Mouse (Mus musculus) liver, embryonic 14.5 days (tissue): ENCODE data around the gene Serpinf2. TPM values are rescaled to one million over a fixed set of nuclear protein-coding genes. Genes with fewer than 3 reads are reported as not detected.

Source experiments
- ATAC-seq: fragments of 200-750 bp; cut with Nextera tagmentation; 2 replicates; pipeline ENCODE4 v1.8.0; 2017; ENCODE audit warnings: moderate number of reproducible peaks, mild to moderate bottlenecking, moderate library complexity; ENCODE audit not compliant: insufficient read depth
- DNase-seq, 3 experiments: peaks; one replicate each; pipeline ENCODE4 v3.0.0-alpha.2; 2012 to 2013; ENCODE audit warnings: low read depth in 3 of 3, low spot score in 3 of 3
- H3K27ac ChIP-seq: fragments of 300-500 bp; sonication (generic); 2 replicates; pipeline ENCODE4 v1.5.1; 2014; ENCODE audit warnings: moderate library complexity, mild to moderate bottlenecking, control low read depth, inconsistent platforms
- H3K27me3 ChIP-seq: fragments of 300-500 bp; sonication (generic); 2 replicates; pipeline ENCODE4 v1.6.1; 2014; ENCODE audit warnings: mild to moderate bottlenecking, low read length, moderate library complexity; ENCODE audit not compliant: control insufficient read depth, insufficient read depth
- H3K36me3 ChIP-seq: fragments of 300-500 bp; sonication (generic); replicated peaks from 2 replicates; pipeline ENCODE4 v1.6.1; 2014; ENCODE audit warnings: low read depth; ENCODE audit not compliant: control insufficient read depth, insufficient read depth
- H3K4me1 ChIP-seq, 2 experiments: fragments of 200-500 bp in 1 of 2; fragments of 300-500 bp in 1 of 2; sonication (generic) in 1 of 2; replicated peaks; 2 replicates each; pipeline ENCODE4 v1.6.1; 2012 to 2014; ENCODE audit warnings: antibody characterized with exemption in 1 of 2, inconsistent platforms in 1 of 2, low read length in 1 of 2; ENCODE audit not compliant: control insufficient read depth in 2 of 2, insufficient read depth in 2 of 2
- H3K4me2 ChIP-seq: fragments of 300-500 bp; sonication (generic); 2 replicates; pipeline ENCODE4 v1.6.1; 2014; ENCODE audit warnings: low read depth, mild to moderate bottlenecking, control low read depth, moderate library complexity
- H3K4me3 ChIP-seq, 2 experiments: fragments of 200-500 bp in 1 of 2; fragments of 300-500 bp in 1 of 2; sonication (generic) in 1 of 2; 2 replicates each; pipeline ENCODE4 v1.5.1; 2012 to 2014; ENCODE audit warnings: low read depth in 2 of 2, low read length in 2 of 2, mild to moderate bottlenecking in 2 of 2, control low read depth in 1 of 2, inconsistent platforms in 1 of 2, moderate library complexity in 1 of 2; ENCODE audit not compliant: insufficient read depth in 1 of 2
- H3K9ac ChIP-seq: fragments of 300-500 bp; sonication (generic); replicated peaks from 2 replicates; pipeline ENCODE4 v1.6.1; 2014; ENCODE audit warnings: mild to moderate bottlenecking, control low read depth, moderate library complexity
- H3K9me3 ChIP-seq: fragments of 300-500 bp; sonication (generic); 2 replicates; pipeline ENCODE4 v1.6.1; 2016; ENCODE audit warnings: low read length, mixed read lengths; ENCODE audit not compliant: control insufficient read depth
- CTCF ChIP-seq: IDR thresholded peaks from 2 replicates; pipeline ENCODE4 v1.5.1; 2016; ENCODE audit warnings: antibody characterized with exemption, low read depth, control low read depth
- EP300 ChIP-seq: IDR thresholded peaks from 2 replicates; pipeline ENCODE4 v1.6.1; 2016; ENCODE audit warnings: antibody characterized with exemption, low read depth
- WGBS: fragments of 180-500 bp; shearing (Covaris S2); extraction: QIAGEN DNeasy Blood & Tissue Kit; methylation state at CpG from one replicate; pipeline ENCODE4 v1.1.7; 2014; ENCODE audit not compliant: insufficient replicate concordance; 5-methylcytosine and 5-hydroxymethylcytosine counted together
- polyA plus RNA-seq, 2 experiments: library from polyadenylated mRNA; depleted of rRNA in 1 of 2; stranded (reverse) in 1 of 2; unstranded in 1 of 2; fragments of >200 nt; fragmentation: Nextera tagmentation in 1 of 2; extraction: Ambion mirVana in 1 of 2; gene quantifications; 2 replicates each; pipeline versions ENCODE4 v1.2.1 to v1.2.3; 2012 to 2014

Gene Serpinf2
- polyA plus RNA-seq, 2 experiments, result 304 to 474 TPM

- H3K9ac ChIP-seq, result peak overlapping the region; percentile 62; the same call in 1 of the 2 replicates
- no peak overlapping the region; a peak in 1 of 4 replicates for H3K4me3 ChIP-seq
- no peaks in the 10 kb centered on the region for H3K27me3 ChIP-seq
- no peaks in the 10 kb centered on the region for H3K9me3 ChIP-seq
- DNase-seq, result no peak
- H3K4me2 ChIP-seq, result peak overlapping the region; percentile 83
- H3K27ac ChIP-seq, result peak overlapping the region; percentile 46
- peaks cover 31 to 35% of the 10 kb centered on the region in 2 experiments for H3K4me1 ChIP-seq
- H3K36me3 ChIP-seq, result peaks cover 27% of the 10 kb centered on the region
- no peak for ATAC-seq
- 97% methylated on average over 4 of the region's 4 CpGs for whole genome bisulfite sequencing
- TF ChIP-seq EP300, result no peak
- peak; percentile 56 for TF ChIP-seq CTCF
Observed at GRCm38 (mm10) chr11:75466731-75467505, 27.5 kb upstream of the Serpinf2 start.

GRCm38 (mm10) chr11:75465051-75465450 lies 25.7 kb upstream of the Serpinf2 start:
- H3K36me3 ChIP-seq, result peaks cover 27% of the 10 kb centered on the region
- no peaks in the 10 kb centered on the region for H3K27me3 ChIP-seq
- no peak overlapping the region for H3K9ac ChIP-seq
- no peaks in the 10 kb centered on the region for H3K9me3 ChIP-seq
- no peak overlapping the region for H3K4me2 ChIP-seq
- ATAC-seq, result no peak
- TF ChIP-seq EP300 (no peak), CTCF (no peak)
- no peak for DNase-seq
- H3K4me1 ChIP-seq, result peaks cover 33 to 41% of the 10 kb centered on the region in 2 experiments
- no peak overlapping the region for H3K4me3 ChIP-seq
- H3K27ac ChIP-seq, result no peak overlapping the region
- WGBS, result 85% methylated on average over 6 of the region's 6 CpGs

- H3K36me3 ChIP-seq, result peaks cover 27% of the 10 kb centered on the region
- TF ChIP-seq EP300 (no peak), CTCF (no peak)
- H3K27me3 ChIP-seq, result no peaks in the 10 kb centered on the region
- no peak overlapping the region for H3K4me2 ChIP-seq
- DNase-seq (no peak), ATAC-seq (no peak)
- H3K4me3 ChIP-seq, result no peak overlapping the region
- H3K9ac ChIP-seq, result no peak overlapping the region
- peaks cover 39 to 48% of the 10 kb centered on the region in 2 experiments for H3K4me1 ChIP-seq
- H3K27ac ChIP-seq, result no peak overlapping the region
- no peaks in the 10 kb centered on the region for H3K9me3 ChIP-seq
- 87% methylated on average over 6 of the region's 6 CpGs for WGBS
Observed at GRCm38 (mm10) chr11:75464417-75464816, 25.0 kb upstream of the Serpinf2 start.

- H3K27ac ChIP-seq, result peak overlapping the region; percentile 99
- TF ChIP-seq CTCF (no peak), EP300 (no peak)
- DNase-seq (no peak), ATAC-seq (no peak)
- peak overlapping the region; percentile 86 to 92 for H3K4me3 ChIP-seq
- peaks cover 27% of the 10 kb centered on the region for H3K36me3 ChIP-seq
- no peaks in the 10 kb centered on the region for H3K27me3 ChIP-seq
- H3K4me1 ChIP-seq, result peaks cover 43 to 50% of the 10 kb centered on the region in 2 experiments
- H3K9me3 ChIP-seq, result no peaks in the 10 kb centered on the region
- WGBS, result 74% methylated on average over 4 of the region's 4 CpGs
- H3K9ac ChIP-seq, result peak overlapping the region; percentile 80
- peak overlapping the region; percentile 97 for H3K4me2 ChIP-seq
Observed at GRCm38 (mm10) chr11:75463624-75464023, 24.2 kb upstream of the Serpinf2 start.

- Histone ChIP-seq H3K9ac (peak overlapping the region; percentile 80), H3K4me1 (peaks cover 44 to 51% of the 10 kb centered on the region in 2 experiments), H3K27me3 (no peaks in the 10 kb centered on the region), H3K4me3 (peak overlapping the region; percentile 86 to 92), H3K9me3 (no peaks in the 10 kb centered on the region), H3K36me3 (peaks cover 27% of the 10 kb centered on the region), H3K27ac (peak overlapping the region; percentile 99), H3K4me2 (peak overlapping the region; percentile 97)
- peak; percentile 37; the same call in 1 of the 2 replicates for TF ChIP-seq EP300
- TF ChIP-seq CTCF, result no peak
- DNase-seq (peak; percentile 86 to 89 (median 87)), ATAC-seq (peak; percentile 58)
- WGBS, result 5% methylated on average over 9 of the region's 9 CpGs
Observed at GRCm38 (mm10) chr11:75462865-75463336, 23.5 kb upstream of the Serpinf2 start.
